Comparison of ENCODE assay signal across 19 mouse cellular contexts in the genomic region with DNA sequence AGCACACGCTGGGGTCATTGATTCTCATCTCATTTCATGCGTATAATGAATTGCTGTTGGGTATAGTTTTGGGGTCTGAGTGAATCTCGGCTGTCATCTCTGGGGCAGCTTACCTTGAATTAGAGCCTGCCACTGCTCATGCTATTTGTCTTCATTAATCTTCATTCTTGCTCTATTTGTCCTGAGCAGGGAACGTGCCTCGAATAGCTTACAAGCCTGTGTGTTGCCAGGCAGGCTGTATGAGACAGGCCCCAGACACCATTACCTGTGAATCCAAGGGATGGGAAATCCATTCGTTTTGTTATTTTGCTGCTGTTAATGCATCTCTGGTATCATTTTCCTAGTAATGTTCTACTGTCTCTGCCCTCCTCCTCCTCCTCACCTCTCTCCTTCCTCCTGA.
DNase-seq lines count a peak whose midpoint lies in the region; ATAC-seq and TF ChIP-seq lines count a peak whose summit lies in the region.
"Had no signal": no experiment of that assay in that cellular context is flagged by ENCODE, and none has a peak within 500 bp of the region (broad histone marks: within the 10 kb centered on the region; RNA-seq: fewer than 3 reads in every experiment).

No protein-coding gene starts in this region.

- H3K27ac ChIP-seq in hindbrain, embryonic 11.5 days (ENCODE audit: low read depth, low read length), result no peak overlapping the region
- no peak overlapping the region for H3K27ac ChIP-seq in hindbrain, embryonic 10.5 days
- H3K27ac ChIP-seq in hindbrain, embryonic 14.5 days, result no peak overlapping the region
- no peak overlapping the region for H3K27ac ChIP-seq in hindbrain, postnatal 0 days
- no peak overlapping the region for H3K27ac ChIP-seq in liver, embryonic 12.5 days
- H3K27ac ChIP-seq: forebrain, embryonic 10.5 days; forebrain, embryonic 13.5 days had no signal

- H3K4me3 ChIP-seq in hindbrain, embryonic 11.5 days (ENCODE audit: low read depth, low read length), result no peak overlapping the region
- no peak overlapping the region for H3K4me3 ChIP-seq in hindbrain, embryonic 10.5 days
- no peak overlapping the region for H3K4me3 ChIP-seq in hindbrain, embryonic 14.5 days (replicated peaks; ENCODE audit: low read length)
- H3K4me3 ChIP-seq in hindbrain, postnatal 0 days (ENCODE audit: low read length), result no peak overlapping the region
- no peak overlapping the region for H3K4me3 ChIP-seq in liver, embryonic 12.5 days
- H3K4me3 ChIP-seq: forebrain, embryonic 10.5 days; forebrain, embryonic 13.5 days had no signal

- no peaks in the 10 kb centered on the region for H3K9me3 ChIP-seq in hindbrain, embryonic 11.5 days (ENCODE audit: control insufficient read depth, low read length)
- H3K9me3 ChIP-seq in hindbrain, embryonic 10.5 days, result no peaks in the 10 kb centered on the region
- no peaks in the 10 kb centered on the region for H3K9me3 ChIP-seq in hindbrain, embryonic 14.5 days (ENCODE audit: control insufficient read depth, low read length)
- H3K9me3 ChIP-seq in hindbrain, postnatal 0 days (ENCODE audit: low read length), result no peaks in the 10 kb centered on the region
- H3K9me3 ChIP-seq in liver, embryonic 12.5 days (replicated peaks), result no peaks in the 10 kb centered on the region
- H3K9me3 ChIP-seq: forebrain, embryonic 13.5 days had no signal

- TF ChIP-seq CTCF in brain, embryonic 14.5 days (IDR thresholded peaks at IDR 0.05; ENCODE audit: borderline replicate concordance, extremely low read depth, insufficient read depth, insufficient read length), result no peak
- TF ChIP-seq CTCF in hindbrain, postnatal 0 days (IDR thresholded peaks at IDR 0.05; ENCODE audit: low read depth), result no peak

- DNase-seq in hindbrain, embryonic 11.5 days (ENCODE audit: low spot score), result no peak
- no peak for DNase-seq in hindbrain, embryonic 10.5 days (ENCODE audit: low spot score)
- DNase-seq in brain, embryonic 14.5 days (ENCODE audit: low read depth), result peak; percentile 43
- DNase-seq in hindbrain, embryonic 14.5 days (ENCODE audit: low spot score), result peak; percentile 29
- peak; percentile 25 for DNase-seq in hindbrain, postnatal 0 days (ENCODE audit: low spot score)
- DNase-seq in Muller cell, postnatal 12 days (ENCODE audit: inconsistent ontology term), result no peak
- DNase-seq: adrenal gland, postnatal 14 days; cerebellum, adult 11-12 months; cerebellum, adult 8-10 months; cerebellum, postnatal 14 days; gastrocnemius, postnatal 14 days; heart, adult 11 months had no signal

- H3K4me1 ChIP-seq in hindbrain, embryonic 11.5 days (replicated peaks; ENCODE audit: control insufficient read depth, insufficient read depth, low read length), result no peaks in the 10 kb centered on the region
- H3K4me1 ChIP-seq in hindbrain, embryonic 10.5 days (replicated peaks), result no peaks in the 10 kb centered on the region
- H3K4me1 ChIP-seq in hindbrain, embryonic 14.5 days (replicated peaks; ENCODE audit: control insufficient read depth, insufficient read depth, low read length), result no peaks in the 10 kb centered on the region
- H3K4me1 ChIP-seq in hindbrain, postnatal 0 days (ENCODE audit: insufficient read depth, low read length), result no peaks in the 10 kb centered on the region
- H3K4me1 ChIP-seq in liver, embryonic 12.5 days, result no peaks in the 10 kb centered on the region
- H3K4me1 ChIP-seq: forebrain, embryonic 10.5 days; forebrain, embryonic 13.5 days had no signal

- TF ChIP-seq POLR2A in brain, embryonic 14.5 days (IDR thresholded peaks at IDR 0.05; ENCODE audit: borderline replicate concordance, extremely low read depth, insufficient read depth, insufficient read length, poor library complexity, severe bottlenecking), result no peak

- H3K4me2 ChIP-seq in hindbrain, embryonic 11.5 days (replicated peaks; ENCODE audit: low read depth, low read length), result no peak overlapping the region
- H3K4me2 ChIP-seq in hindbrain, embryonic 14.5 days (replicated peaks), result no peak overlapping the region
- no peak overlapping the region for H3K4me2 ChIP-seq in hindbrain, postnatal 0 days (ENCODE audit: low read depth, low read length)
- no peak overlapping the region for H3K4me2 ChIP-seq in liver, embryonic 12.5 days
- H3K4me2 ChIP-seq: forebrain, embryonic 13.5 days; heart, embryonic 11.5 days had no signal

- H3K9ac ChIP-seq in hindbrain, embryonic 11.5 days (ENCODE audit: low read depth, low read length), result no peak overlapping the region
- H3K9ac ChIP-seq in hindbrain, embryonic 14.5 days, result no peak overlapping the region
- no peak overlapping the region for H3K9ac ChIP-seq in hindbrain, postnatal 0 days (replicated peaks; ENCODE audit: low read length)
- H3K9ac ChIP-seq in liver, embryonic 12.5 days, result no peak overlapping the region
- H3K9ac ChIP-seq: forebrain, embryonic 13.5 days had no signal

- no peaks in the 10 kb centered on the region for H3K27me3 ChIP-seq in hindbrain, embryonic 11.5 days (ENCODE audit: control insufficient read depth, insufficient read depth, low read length)
- no peaks in the 10 kb centered on the region for H3K27me3 ChIP-seq in hindbrain, embryonic 10.5 days (ENCODE audit: insufficient read depth, poor library complexity, severe bottlenecking)
- H3K27me3 ChIP-seq in hindbrain, embryonic 14.5 days (ENCODE audit: control insufficient read depth, insufficient read depth, low read length), result no peaks in the 10 kb centered on the region
- H3K27me3 ChIP-seq in hindbrain, postnatal 0 days (ENCODE audit: insufficient read depth, low read length), result no peaks in the 10 kb centered on the region
- no peaks in the 10 kb centered on the region for H3K27me3 ChIP-seq in liver, embryonic 12.5 days (replicated peaks)
- H3K27me3 ChIP-seq: forebrain, embryonic 13.5 days; Patski had no signal

- ATAC-seq in hindbrain, embryonic 11.5 days (ENCODE audit: low FRiP score), result peak; percentile 19; the same call in 1 of the 2 replicates
- 0 out of 2 replicates have a peak, but pooled peaks have one; percentile 37 for ATAC-seq in hindbrain, embryonic 14.5 days (ENCODE audit: low FRiP score)
- no peak for ATAC-seq in hindbrain, postnatal 0 days
- ATAC-seq in liver, embryonic 12.5 days, result no peak
- ATAC-seq: forebrain, embryonic 13.5 days; forebrain, embryonic 16.5 days; intestine, postnatal 0 days; Patski had no signal

- 74% methylated on average over 6 of the region's 6 CpGs for WGBS in hindbrain, embryonic 11.5 days
- WGBS in hindbrain, embryonic 10.5 days, result 83% methylated on average over 6 of the region's 6 CpGs
- 47% methylated on average over 6 of the region's 6 CpGs for WGBS in hindbrain, embryonic 14.5 days
- whole genome bisulfite sequencing in hindbrain, postnatal 0 days, result 67% methylated on average over 6 of the region's 6 CpGs
- WGBS in liver, embryonic 12.5 days (ENCODE audit: insufficient replicate concordance), result 65% methylated on average over 6 of the region's 6 CpGs

- no peaks in the 10 kb centered on the region for H3K36me3 ChIP-seq in hindbrain, embryonic 11.5 days (ENCODE audit: control insufficient read depth, insufficient read depth, low read length)
- H3K36me3 ChIP-seq in hindbrain, embryonic 10.5 days, result no peaks in the 10 kb centered on the region
- H3K36me3 ChIP-seq in hindbrain, embryonic 14.5 days (replicated peaks; ENCODE audit: control insufficient read depth, insufficient read depth), result no peaks in the 10 kb centered on the region
- H3K36me3 ChIP-seq in hindbrain, postnatal 0 days (ENCODE audit: insufficient read depth, low read length), result no peaks in the 10 kb centered on the region
- H3K36me3 ChIP-seq in liver, embryonic 12.5 days, result no peaks in the 10 kb centered on the region
- H3K36me3 ChIP-seq: forebrain, embryonic 10.5 days had no signal

Comparison
In these comparisons a context has a peak if more than half of its experiments do, and no peak if none do; other contexts are left out.
1. ATAC-seq: peak in hindbrain, embryonic 11.5 days (single experiment) and hindbrain, embryonic 14.5 days (single experiment); none in hindbrain, postnatal 0 days (single experiment) and liver, embryonic 12.5 days (single experiment).
2. DNase-seq: peak in brain, embryonic 14.5 days (single experiment), hindbrain, embryonic 14.5 days (single experiment) and hindbrain, postnatal 0 days (single experiment); none in hindbrain, embryonic 11.5 days (single experiment), hindbrain, embryonic 10.5 days (single experiment) and Muller cell, postnatal 12 days (single experiment).